Mouse (Mus musculus) adrenal gland, adult (tissue): ENCODE results near the gene Acot11.

Source experiments
- DNase-seq, 2 experiments: peaks; one replicate each; pipeline ENCODE4 v3.0.0; 2022 to 2023; ENCODE audit warnings: low spot score in 1 of 2; ENCODE audit not compliant: inconsistent age in 2 of 2

Acot11 gene

DNA sequence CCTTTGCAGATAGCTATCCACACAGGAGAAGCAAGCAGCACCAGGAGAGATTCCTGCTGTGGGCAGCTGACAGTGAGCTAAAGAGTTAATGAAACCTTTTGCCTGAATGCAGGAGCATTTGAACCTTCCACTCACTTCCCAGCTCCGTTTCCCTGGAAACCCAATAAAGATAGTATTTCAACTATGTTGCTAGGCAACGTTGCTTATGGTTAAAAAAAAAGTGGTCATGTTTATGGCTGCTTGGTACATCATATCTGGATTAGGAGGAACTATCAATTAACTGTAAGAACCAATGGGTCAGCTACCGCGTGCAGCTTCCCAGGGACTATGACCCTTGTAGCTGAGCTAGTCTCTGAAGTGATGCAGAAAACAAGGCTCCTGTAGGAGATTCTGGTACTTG, 104.0 kb downstream of the Acot11 start:
- DNase-seq, result no peak

GRCm38 (mm10) chr4:106699989-106700388, 104.8 kb downstream of the Acot11 start:
- DNase-seq, result peak in 1 of 2 experiments; percentile 49
